Mouse (Mus musculus) forebrain, embryonic 13.5 days (tissue): ENCODE results near the gene Dcaf11. TPM values are rescaled to one million over a fixed set of nuclear protein-coding genes. Genes with fewer than 3 reads are reported as not detected.

Experiments used
- ATAC-seq: fragments of 200-750 bp; cut with Nextera tagmentation; 2 replicates; pipeline ENCODE4 v1.8.0; 2017
- H3K27ac ChIP-seq: fragments of 300-500 bp; sonication (generic); 2 replicates; pipeline ENCODE4 v1.5.1; 2015; ENCODE audit warnings: inconsistent platforms, mild to moderate bottlenecking, moderate library complexity
- H3K27me3 ChIP-seq: fragments of 300-500 bp; sonication (generic); 2 replicates; pipeline ENCODE4 v1.6.1; 2015; ENCODE audit warnings: mild to moderate bottlenecking, inconsistent platforms
- H3K36me3 ChIP-seq: fragments of 300-500 bp; sonication (generic); 2 replicates; pipeline ENCODE4 v1.6.1; 2015; ENCODE audit warnings: mild to moderate bottlenecking, inconsistent platforms; ENCODE audit not compliant: poor library complexity, severe bottlenecking
- H3K4me1 ChIP-seq: fragments of 300-500 bp; sonication (generic); 2 replicates; pipeline ENCODE4 v1.6.1; 2015; ENCODE audit warnings: inconsistent platforms
- H3K4me2 ChIP-seq: fragments of 300-500 bp; sonication (generic); 2 replicates; pipeline ENCODE4 v1.6.1; 2015; ENCODE audit warnings: inconsistent platforms, mild to moderate bottlenecking, moderate library complexity
- H3K4me3 ChIP-seq: fragments of 300-500 bp; sonication (generic); 2 replicates; pipeline ENCODE4 v1.5.1; 2015; ENCODE audit warnings: mild to moderate bottlenecking, inconsistent platforms
- H3K9ac ChIP-seq: fragments of 300-500 bp; sonication (generic); 2 replicates; pipeline ENCODE4 v1.6.1; 2015; ENCODE audit warnings: mild to moderate bottlenecking, inconsistent platforms
- H3K9me3 ChIP-seq: fragments of 300-500 bp; sonication (generic); replicated peaks from 2 replicates; pipeline ENCODE4 v1.6.1; 2016; ENCODE audit warnings: inconsistent platforms
- WGBS: fragments of 180-500 bp; shearing (Covaris S2); methylation state at CpG from one replicate; pipeline ENCODE4 v1.1.7; 2015; 5-methylcytosine and 5-hydroxymethylcytosine counted together
- polyA plus RNA-seq: library from polyadenylated mRNA; unstranded; fragments of >200 nt; fragmentation: Nextera tagmentation; extraction: Ambion mirVana; gene quantifications from 2 replicates; pipeline ENCODE4 v1.2.1, GENCODE M21; 2015

Dcaf11 gene
- polyA plus RNA-seq, 1 experiment from 2014 or later = 108 TPM

DNA sequence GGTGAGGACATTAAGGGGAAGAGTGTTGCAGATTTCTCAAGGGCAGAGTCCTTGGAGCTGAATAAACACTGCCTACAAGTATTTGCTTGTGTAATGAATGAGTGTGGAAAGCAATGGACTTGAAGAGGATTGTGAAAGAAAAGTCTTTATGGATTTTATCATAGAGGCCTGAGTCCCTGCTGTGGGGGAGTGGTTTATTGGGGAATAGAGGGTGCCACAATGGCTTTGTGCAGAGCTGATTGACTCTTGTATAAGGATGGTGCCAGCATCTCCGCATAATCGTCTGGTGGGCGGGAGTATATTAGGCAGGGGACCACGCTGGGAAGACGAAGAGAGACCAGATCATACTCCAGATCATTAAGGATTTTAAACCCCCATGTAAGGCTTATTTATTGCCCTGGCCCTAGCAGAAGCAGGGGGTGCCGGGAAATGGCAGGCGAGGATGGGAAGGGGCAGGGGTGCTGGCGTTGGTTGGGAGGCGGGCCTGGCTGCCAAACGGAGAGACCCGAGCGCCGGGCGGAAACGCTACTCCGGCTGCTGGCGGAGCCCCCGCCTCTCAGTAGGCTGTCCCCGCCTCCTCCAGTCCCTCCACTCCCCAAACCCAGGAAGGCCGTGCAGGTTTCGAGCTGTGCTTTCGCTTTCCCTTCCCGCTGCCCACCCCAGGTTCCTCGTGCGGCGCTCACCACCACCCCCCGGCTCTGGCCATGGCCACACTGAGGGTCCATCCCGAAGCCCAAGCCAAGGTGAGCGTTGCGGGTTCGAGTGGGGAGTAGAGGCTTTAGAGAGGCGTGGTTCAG lies 18.3 kb downstream of the Dcaf11 start, which contains the start of gene Psme1:
Gene Psme1, plus strand, starts transcription at position 253 of the 797 bp plus-strand sequence.
- no peaks in the 10 kb centered on the region for H3K27me3 ChIP-seq
- H3K9me3 ChIP-seq = no peaks in the 10 kb centered on the region
- peak; percentile 95 for ATAC-seq
- H3K9ac ChIP-seq = peak within 1 kb of the TSS; percentile 84
- H3K4me2 ChIP-seq = peak within 1 kb of the TSS; percentile 89
- H3K4me1 ChIP-seq = peaks cover 14% of the 10 kb centered on the region
- 1% methylated on average over 32 of the region's 32 CpGs for WGBS
- peak within 1 kb of the TSS; percentile 87 for H3K27ac ChIP-seq
- peak within 1 kb of the TSS; percentile 64 for H3K4me3 ChIP-seq
- peaks cover 25% of the 10 kb centered on the region for H3K36me3 ChIP-seq

GRCm38 (mm10) chr14:55578668-55579269 lies 19.0 kb downstream of the Dcaf11 start:
- no peaks in the 10 kb centered on the region for H3K9me3 ChIP-seq
- H3K4me1 ChIP-seq = peaks cover 14% of the 10 kb centered on the region
- peak overlapping the region; percentile 64 for H3K4me3 ChIP-seq
- peak overlapping the region; percentile 89 for H3K4me2 ChIP-seq
- H3K36me3 ChIP-seq = peaks cover 25% of the 10 kb centered on the region
- H3K9ac ChIP-seq = peak overlapping the region; percentile 84
- H3K27ac ChIP-seq = peak overlapping the region; percentile 87
- WGBS = 32% methylated on average over 6 of the region's 6 CpGs
- ATAC-seq = peak; percentile 31
- no peaks in the 10 kb centered on the region for H3K27me3 ChIP-seq

DNA sequence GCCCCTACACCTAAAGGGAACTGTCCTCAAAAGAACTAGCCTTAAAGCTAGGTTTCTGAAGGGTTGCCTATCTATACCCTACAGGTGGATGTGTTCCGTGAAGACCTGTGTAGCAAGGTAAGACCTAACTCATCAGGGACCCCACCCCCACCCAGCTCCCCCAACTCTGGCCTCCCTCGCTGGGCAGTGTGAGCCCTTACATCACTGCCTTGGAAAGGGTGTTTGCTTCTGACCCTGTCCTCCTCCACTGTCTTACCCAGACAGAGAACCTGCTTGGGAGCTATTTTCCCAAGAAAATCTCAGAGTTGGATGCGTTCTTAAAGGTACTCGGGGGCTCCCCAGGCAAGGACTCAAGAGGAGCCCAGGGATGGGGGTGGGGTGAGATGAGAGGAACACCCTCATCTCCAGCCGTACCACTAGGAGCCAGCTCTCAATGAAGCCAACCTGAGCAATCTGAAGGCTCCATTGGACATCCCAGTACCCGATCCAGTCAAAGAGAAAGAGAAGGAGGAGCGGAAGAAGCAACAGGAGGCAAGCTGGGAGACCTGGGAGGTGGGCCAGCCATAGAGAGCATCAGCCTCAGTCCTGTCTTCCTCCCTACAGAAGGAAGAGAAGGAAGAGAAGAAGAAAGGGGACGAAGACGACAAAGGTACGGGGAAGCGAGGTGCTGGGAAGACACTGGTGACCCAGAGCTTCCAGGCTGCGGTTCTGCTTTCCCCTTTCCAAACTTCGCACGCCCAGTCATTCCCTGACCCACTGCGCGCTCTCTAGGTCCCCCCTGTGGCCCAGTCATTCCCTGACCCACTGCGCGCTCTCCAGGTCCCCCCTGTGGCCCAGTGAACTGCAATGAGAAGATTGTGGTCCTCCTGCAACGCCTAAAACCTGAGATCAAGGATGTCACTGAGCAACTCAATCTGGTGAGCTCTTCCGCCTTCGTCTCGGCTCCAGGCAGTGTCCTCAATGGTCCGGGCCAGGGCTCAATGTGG lies 20.0 kb downstream of the Dcaf11 start:
- Histone ChIP-seq H3K9ac (no peak overlapping the region), H3K27me3 (no peaks in the 10 kb centered on the region), H3K27ac (no peak overlapping the region), H3K4me2 (peak overlapping the region; percentile 89; the same call in 1 of the 2 replicates), H3K36me3 (peaks cover 25% of the 10 kb centered on the region), H3K9me3 (no peaks in the 10 kb centered on the region), H3K4me1 (peaks cover 20% of the 10 kb centered on the region), H3K4me3 (no peak overlapping the region)
- ATAC-seq = no peak
- 90% methylated on average over 23 of the region's 23 CpGs for WGBS

- Histone ChIP-seq H3K4me1 (peaks cover 24% of the 10 kb centered on the region), H3K9ac (no peak overlapping the region), H3K27me3 (no peaks in the 10 kb centered on the region), H3K9me3 (no peaks in the 10 kb centered on the region), H3K4me2 (no peak overlapping the region), H3K27ac (no peak overlapping the region), H3K4me3 (no peak overlapping the region), H3K36me3 (peaks cover 25% of the 10 kb centered on the region)
- 96% methylated on average over 16 of the region's 16 CpGs for WGBS
- ATAC-seq = no peak
Measured at GRCm38 (mm10) chr14:55580731-55581130, 20.9 kb downstream of the Dcaf11 start.

GRCm38 (mm10) chr14:55581981-55582681 lies 22.3 kb downstream of the Dcaf11 start:
- WGBS = 72% methylated on average over 9 of the region's 9 CpGs
- no peak for ATAC-seq

GRCm38 (mm10) chr14:55584303-55584701 lies 24.5 kb downstream of the Dcaf11 start:
- WGBS = 35% methylated on average over 5 of the region's 5 CpGs
- H3K4me2 ChIP-seq = peak overlapping the region; percentile 70
- no peaks in the 10 kb centered on the region for H3K9me3 ChIP-seq
- peaks cover 14% of the 10 kb centered on the region for H3K4me1 ChIP-seq
- H3K27me3 ChIP-seq = no peaks in the 10 kb centered on the region
- H3K36me3 ChIP-seq = peaks cover 39% of the 10 kb centered on the region
- H3K9ac ChIP-seq = peak overlapping the region; percentile 56; the same call in 1 of the 2 replicates
- peak overlapping the region; percentile 40 for H3K4me3 ChIP-seq
- no peak for ATAC-seq
- H3K27ac ChIP-seq = no peak overlapping the region

More at GRCm38 (mm10) chr14:55581981-55582681, 22.3 kb downstream of the Dcaf11 start:
- Histone ChIP-seq H3K9me3 (no peaks in the 10 kb centered on the region), H3K27me3 (no peaks in the 10 kb centered on the region), H3K9ac (no peak overlapping the region), H3K36me3 (peaks cover 30% of the 10 kb centered on the region), H3K4me1 (peaks cover 24% of the 10 kb centered on the region), H3K4me2 (no peak overlapping the region), H3K27ac (no peak overlapping the region), H3K4me3 (no peak overlapping the region)

DNA sequence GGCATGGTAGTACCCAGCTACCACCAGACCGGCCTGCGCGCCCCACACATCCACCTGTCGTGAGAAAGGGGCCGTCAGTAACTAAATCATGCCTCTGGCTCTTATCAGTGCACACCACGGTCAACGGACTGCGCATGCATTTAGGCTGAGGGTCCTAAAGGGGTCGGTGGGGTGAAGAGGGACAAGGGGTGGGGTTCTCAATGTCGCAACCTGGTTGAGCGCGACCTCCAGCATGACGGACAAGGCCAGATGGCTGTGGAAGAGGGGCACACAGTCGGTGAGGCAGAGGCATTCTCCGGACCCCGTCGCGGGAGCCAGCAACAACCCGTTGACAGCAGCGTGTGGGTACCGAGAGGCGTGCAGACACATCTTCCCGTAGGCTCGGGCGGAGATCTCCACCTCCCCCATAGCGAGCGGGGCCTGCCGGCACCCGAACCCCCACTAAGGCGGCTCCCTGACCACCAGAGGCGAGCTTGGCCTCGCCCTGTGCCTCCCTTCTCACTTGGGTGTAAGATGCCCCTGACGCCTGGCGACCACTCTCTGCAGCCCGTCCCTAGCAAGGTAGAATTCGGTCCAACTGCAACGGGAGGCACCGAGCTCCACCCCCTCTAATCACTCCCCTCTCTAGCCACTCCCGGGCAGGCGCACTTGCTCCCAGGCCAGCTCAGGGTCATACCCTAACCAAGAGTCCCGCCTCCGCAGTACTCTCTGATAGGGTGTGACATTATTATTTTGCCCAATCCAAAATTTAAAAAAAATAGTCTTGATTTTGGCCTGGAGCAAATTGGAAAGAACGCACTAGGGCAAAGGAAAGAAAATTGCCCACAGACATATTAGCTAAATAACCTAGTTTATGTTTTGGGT lies 25.1 kb downstream of the Dcaf11 start, which contains the start of gene Emc9:
Gene Emc9, minus strand, starts transcription at position 601 of the 864 bp plus-strand sequence.
- ATAC-seq = peak; percentile 61
- Histone ChIP-seq H3K27me3 (no peaks in the 10 kb centered on the region), H3K4me2 (peak within 1 kb of the TSS; percentile 70), H3K4me1 (peaks cover 18% of the 10 kb centered on the region), H3K9me3 (no peaks in the 10 kb centered on the region), H3K27ac (no peak within 1 kb of the TSS), H3K9ac (peak within 1 kb of the TSS; percentile 56), H3K4me3 (peak within 1 kb of the TSS; percentile 40), H3K36me3 (peaks cover 36% of the 10 kb centered on the region)
- WGBS = 3% methylated on average over 43 of the region's 43 CpGs

DNA sequence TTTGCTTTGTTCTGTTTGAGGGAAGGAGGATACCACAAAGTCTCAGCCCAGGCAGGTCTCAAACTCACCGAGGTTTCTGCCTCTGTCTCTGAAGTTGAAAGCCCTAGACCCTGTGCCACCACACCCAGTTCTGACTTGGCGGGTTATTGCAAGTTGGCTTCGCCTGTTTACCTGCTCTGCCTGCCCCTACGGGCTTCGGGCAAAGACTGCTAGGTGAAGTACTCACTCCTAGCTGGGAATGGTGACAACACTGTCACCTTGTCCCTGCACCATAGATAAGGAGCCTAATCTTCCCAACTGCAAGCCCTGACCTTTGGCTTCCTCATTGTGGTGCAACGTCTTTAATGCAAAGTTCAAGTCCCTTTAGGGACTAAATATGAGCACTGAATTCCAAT lies 25.8 kb downstream of the Dcaf11 start:
- Histone ChIP-seq H3K27me3 (no peaks in the 10 kb centered on the region), H3K9me3 (no peaks in the 10 kb centered on the region), H3K4me1 (peaks cover 25% of the 10 kb centered on the region), H3K4me2 (peak overlapping the region; percentile 70), H3K36me3 (peaks cover 30% of the 10 kb centered on the region), H3K9ac (no peak overlapping the region), H3K4me3 (no peak overlapping the region), H3K27ac (no peak overlapping the region)
- no peak for ATAC-seq
- WGBS = 65% methylated on average over 6 of the region's 6 CpGs

GRCm38 (mm10) chr14:55586149-55586548 lies 26.3 kb downstream of the Dcaf11 start:
- Histone ChIP-seq H3K4me3 (no peak overlapping the region), H3K4me1 (peaks cover 25% of the 10 kb centered on the region), H3K9me3 (no peaks in the 10 kb centered on the region), H3K27ac (no peak overlapping the region), H3K9ac (no peak overlapping the region), H3K36me3 (peaks cover 24% of the 10 kb centered on the region), H3K27me3 (no peaks in the 10 kb centered on the region), H3K4me2 (no peak overlapping the region)
- ATAC-seq = no peak
- 97% methylated on average over 2 of the region's 2 CpGs for WGBS

DNA sequence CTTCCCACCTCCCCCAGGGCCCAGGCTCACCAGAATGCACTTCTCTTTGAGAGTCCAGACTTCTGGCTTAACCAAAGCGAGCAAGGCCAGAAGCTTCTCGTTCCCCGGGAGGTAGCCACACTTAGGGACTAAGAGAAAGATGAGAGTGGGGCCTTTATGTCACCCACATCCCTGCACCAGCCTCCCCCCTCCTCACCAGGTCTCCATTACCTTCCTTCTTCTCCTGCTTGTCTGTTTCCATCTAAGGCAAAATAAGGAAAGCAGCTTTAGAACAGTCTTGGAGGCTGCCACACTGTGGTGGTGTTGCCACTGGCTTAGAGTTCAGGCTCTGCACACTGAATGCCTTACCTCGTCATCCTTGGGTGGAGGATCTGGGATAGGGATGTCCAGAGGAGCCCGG lies 29.5 kb downstream of the Dcaf11 start:
- H3K4me1 ChIP-seq = peaks cover 43% of the 10 kb centered on the region
- H3K36me3 ChIP-seq = peaks cover 17% of the 10 kb centered on the region
- H3K27me3 ChIP-seq = no peaks in the 10 kb centered on the region
- no peak overlapping the region for H3K27ac ChIP-seq
- ATAC-seq = no peak
- 88% methylated on average over 5 of the region's 5 CpGs for WGBS
- H3K4me3 ChIP-seq = no peak overlapping the region
- no peak overlapping the region for H3K4me2 ChIP-seq
- H3K9me3 ChIP-seq = no peaks in the 10 kb centered on the region
- H3K9ac ChIP-seq = 0 out of 2 replicates have a peak overlapping the region, but pooled peaks have one; percentile 21
